Mouse (Mus musculus) G1E (cell line): ENCODE measurements around the gene Nck2. TPM values are rescaled to one million over a fixed set of nuclear protein-coding genes. Genes with fewer than 3 reads are reported as not detected.

ENCODE experiments used
- ATAC-seq: 2 replicates; pipeline ENCODE4 v1.8.0; 2016; ENCODE audit warnings: mild to moderate bottlenecking; ENCODE audit not compliant: insufficient number of reproducible peaks, poor library complexity, low FRiP score, severe bottlenecking; ENCODE audit errors: extremely low read depth
- DNase-seq: peaks from one replicate; pipeline ENCODE4 v3.0.0; 2012; ENCODE audit warnings: low spot score
- H3K27me3 ChIP-seq: 2 replicates; pipeline ENCODE4 v1.6.1; 2012; ENCODE audit warnings: mild to moderate bottlenecking, low read length, inconsistent platforms; ENCODE audit not compliant: insufficient read depth
- H3K36me3 ChIP-seq: replicated peaks from 2 replicates; pipeline ENCODE3; 2012; ENCODE audit warnings: mild to moderate bottlenecking, inconsistent platforms
- H3K4me1 ChIP-seq: 2 replicates; pipeline ENCODE4 v1.6.1; 2012; ENCODE audit warnings: low read depth, low read length, inconsistent platforms, mixed read lengths; ENCODE audit not compliant: insufficient read depth
- H3K4me3 ChIP-seq: 2 replicates; pipeline ENCODE4 v1.5.1; 2012; ENCODE audit warnings: low read depth, mild to moderate bottlenecking, inconsistent platforms, low read length, moderate library complexity, mixed read lengths
- H3K9me3 ChIP-seq: replicated peaks from 2 replicates; pipeline ENCODE4 v1.6.1; 2012; ENCODE audit warnings: inconsistent platforms
- CTCF ChIP-seq: IDR thresholded peaks from 2 replicates; pipeline ENCODE4 v1.5.1; 2012; ENCODE audit warnings: low read depth, low read length, inconsistent platforms, mixed read lengths
- GATA1 ChIP-seq: IDR thresholded peaks from 2 replicates; pipeline ENCODE4 v1.6.1; 2012; ENCODE audit warnings: borderline replicate concordance, low read length, inconsistent platforms, mixed read lengths
- GATA2 ChIP-seq: IDR thresholded peaks from 2 replicates; pipeline ENCODE4 v1.6.1; 2012; ENCODE audit warnings: low read depth, low read length, inconsistent platforms, borderline replicate concordance
- POLR2AphosphoS5 ChIP-seq: IDR thresholded peaks from 2 replicates; pipeline ENCODE4 v1.6.1; 2012; ENCODE audit warnings: low read depth, low read length, inconsistent platforms; ENCODE audit not compliant: insufficient replicate concordance
- TAL1 ChIP-seq: conservative IDR thresholded peaks from 2 replicates; pipeline ENCODE4 v1.6.1; 2012; ENCODE audit warnings: low read depth, low read length, inconsistent platforms, mixed read lengths
- polyA plus RNA-seq: library from polyadenylated mRNA; stranded (reverse); fragments of >175 nt; gene quantifications from 2 replicates; pipeline ENCODE4 v1.2.3, GENCODE M21; 2012
- total RNA-seq, 2 experiments: library from RNA; stranded (forward) in 1 of 2; stranded (reverse) in 1 of 2; fragments of 200-1000 nt in 1 of 2; fragments of >200 nt in 1 of 2; fragmentation: Nextera tagmentation in 1 of 2; gene quantifications; 2 replicates each; pipeline ENCODE4 v1.2.3; 2014 to 2017

Gene Nck2
- total and polyA plus RNA-seq, 3 experiments, result 45.3 to 101 (median 54.4) TPM

DNA sequence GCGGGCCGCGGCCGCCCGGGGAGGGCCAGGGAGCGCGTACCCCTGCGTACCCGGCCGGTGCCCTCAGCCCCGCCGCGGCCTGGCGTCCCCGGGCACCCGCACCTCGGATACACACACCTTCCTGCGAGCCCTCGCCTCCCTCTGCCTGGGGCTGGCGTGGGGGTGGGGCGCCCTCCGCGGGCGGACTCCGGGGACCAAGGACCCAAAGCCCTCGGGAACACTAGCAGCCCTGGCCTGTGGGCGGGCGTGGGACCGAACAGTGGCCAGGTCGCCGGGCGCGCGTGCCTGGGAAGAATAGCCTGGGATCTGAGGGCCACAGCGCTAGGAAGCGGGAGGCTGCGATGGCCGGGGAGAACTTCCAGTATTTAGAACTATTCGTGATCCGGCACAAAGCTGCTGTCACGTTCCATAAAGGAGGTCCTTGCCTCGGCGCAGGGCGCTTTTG, 1.7 kb downstream of the Nck2 start:
- peaks cover 63% of the 10 kb centered on the region for H3K4me1 ChIP-seq
- TF ChIP-seq GATA1 (no peak), POLR2AphosphoS5 (no peak), CTCF (no peak), TAL1 (no peak), GATA2 (no peak)
- no peaks in the 10 kb centered on the region for H3K27me3 ChIP-seq
- DNase-seq (peak; percentile 69), ATAC-seq (no peak)
- no peaks in the 10 kb centered on the region for H3K9me3 ChIP-seq
- peak overlapping the region; percentile 93 for H3K4me3 ChIP-seq
- H3K36me3 ChIP-seq, result peaks cover 27% of the 10 kb centered on the region

DNA sequence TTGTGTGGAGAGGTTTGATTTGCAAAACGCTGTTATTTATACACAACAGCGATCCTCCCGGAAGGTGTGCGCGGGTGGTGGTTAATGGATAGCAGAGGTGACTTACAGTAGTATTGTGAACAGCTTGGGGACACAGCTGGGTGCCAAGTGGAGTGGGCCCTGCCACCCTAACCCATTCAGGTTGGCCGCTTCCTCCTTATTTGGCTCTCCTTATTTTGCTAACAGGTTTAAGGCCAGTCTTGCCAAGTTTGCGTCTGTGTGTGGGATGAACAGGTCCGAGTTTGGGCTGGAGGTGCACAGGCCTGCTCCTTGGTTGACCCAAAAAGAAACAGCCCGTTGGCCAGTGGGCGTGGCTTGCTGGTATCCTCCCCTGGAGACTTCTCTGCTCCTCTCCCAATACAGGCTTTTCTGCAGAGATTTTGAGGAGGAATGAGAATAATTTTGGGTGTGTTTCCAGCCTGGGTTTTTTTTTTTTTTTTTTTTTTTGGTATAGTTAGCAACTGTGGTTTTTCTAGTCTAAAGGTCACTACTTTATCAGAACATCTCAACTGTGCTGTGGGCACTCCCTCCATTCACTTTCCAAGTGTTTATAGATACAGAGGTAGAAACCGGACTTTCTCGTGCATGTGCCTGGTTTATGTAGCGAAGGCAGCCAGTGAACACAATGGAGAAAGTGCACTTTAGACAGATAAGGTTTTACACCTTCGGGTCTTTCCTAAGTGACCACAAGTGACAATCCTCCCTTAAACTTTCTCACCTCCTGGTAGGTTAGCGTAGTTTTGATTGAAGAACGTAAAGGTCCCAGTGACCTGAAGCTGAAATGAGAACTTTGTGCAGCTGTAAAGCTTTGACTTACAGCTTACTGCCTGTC, 2.6 kb downstream of the Nck2 start:
- Histone ChIP-seq H3K9me3 (no peaks in the 10 kb centered on the region), H3K27me3 (no peaks in the 10 kb centered on the region), H3K36me3 (peaks cover 33% of the 10 kb centered on the region), H3K4me1 (peaks cover 70% of the 10 kb centered on the region), H3K4me3 (peak overlapping the region; percentile 93)
- TF ChIP-seq TAL1, result no peak
- TF ChIP-seq GATA2, result no peak
- TF ChIP-seq GATA1, result no peak
- no peak for TF ChIP-seq CTCF
- TF ChIP-seq POLR2AphosphoS5, result no peak
- 0 out of 2 replicates have a peak, but pooled peaks have one; percentile 24 for ATAC-seq
- DNase-seq, result peak; percentile 69

DNA sequence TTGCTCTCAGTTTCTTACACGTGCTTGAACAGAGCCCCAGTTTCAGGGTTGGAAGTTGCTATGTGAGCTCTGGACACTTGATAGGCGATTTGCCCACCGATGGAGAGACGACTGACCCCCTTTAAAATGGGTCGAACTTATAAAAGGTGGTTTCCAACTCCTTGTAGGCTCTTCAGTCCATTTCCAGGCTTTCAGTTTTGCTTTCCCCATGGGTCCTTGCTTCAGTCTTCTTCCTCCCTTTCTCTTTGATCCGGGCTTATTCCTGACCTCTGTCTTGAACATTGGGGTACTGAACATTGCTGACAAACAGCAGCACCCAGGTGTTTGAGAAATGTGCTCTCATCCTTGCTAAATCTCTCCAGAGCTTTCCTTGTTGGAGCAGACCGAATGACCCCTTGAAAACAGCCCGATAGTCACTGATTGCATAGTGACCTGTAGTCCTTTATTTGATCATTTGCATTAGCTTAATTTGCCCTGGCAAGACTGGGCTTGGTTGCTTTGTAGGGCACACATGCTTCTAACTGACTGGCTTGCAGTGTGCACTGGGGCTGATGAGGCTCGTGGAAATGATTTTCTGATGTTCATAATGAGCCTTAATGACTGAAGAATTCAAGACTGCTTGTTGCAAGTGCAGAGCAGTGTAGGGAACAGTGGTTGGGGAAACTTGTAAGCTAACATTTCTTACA, 3.4 kb downstream of the Nck2 start:
- ATAC-seq (no peak), DNase-seq (no peak)
- Histone ChIP-seq H3K9me3 (no peaks in the 10 kb centered on the region), H3K4me3 (peak overlapping the region; percentile 93; the same call in 1 of the 2 replicates), H3K27me3 (no peaks in the 10 kb centered on the region), H3K36me3 (peaks cover 39% of the 10 kb centered on the region), H3K4me1 (peaks cover 77% of the 10 kb centered on the region)
- no peak for TF ChIP-seq POLR2AphosphoS5
- TF ChIP-seq GATA1, result no peak
- no peak for TF ChIP-seq CTCF
- no peak for TF ChIP-seq GATA2
- no peak for TF ChIP-seq TAL1

DNA sequence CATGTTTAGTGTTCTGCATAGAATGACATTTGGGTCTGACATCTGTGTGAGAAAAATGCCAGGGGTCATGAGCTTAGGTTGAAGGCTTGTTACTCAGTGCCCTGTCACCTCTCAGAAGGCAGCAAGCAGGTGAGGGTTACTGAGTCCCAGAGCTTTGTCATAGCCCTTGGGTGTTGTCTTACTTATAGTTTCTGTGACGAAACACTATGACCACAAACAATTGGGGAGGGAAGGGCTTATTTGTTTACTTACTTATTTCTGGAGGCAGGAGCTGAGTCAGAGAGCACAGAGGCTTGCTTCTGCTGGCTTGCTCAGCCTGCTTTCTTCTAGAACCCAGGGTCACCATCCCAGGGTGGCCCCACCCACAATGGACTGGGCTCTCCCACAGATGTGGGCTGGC, 6.4 kb downstream of the Nck2 start:
- Histone ChIP-seq H3K4me3 (peak overlapping the region; percentile 24; the same call in 1 of the 2 replicates), H3K36me3 (peaks cover 58% of the 10 kb centered on the region), H3K4me1 (peaks cover 86% of the 10 kb centered on the region), H3K9me3 (no peaks in the 10 kb centered on the region), H3K27me3 (no peaks in the 10 kb centered on the region)
- no peak for ATAC-seq
- TF ChIP-seq CTCF, result no peak
- TF ChIP-seq GATA2, result no peak
- DNase-seq, result no peak

DNA sequence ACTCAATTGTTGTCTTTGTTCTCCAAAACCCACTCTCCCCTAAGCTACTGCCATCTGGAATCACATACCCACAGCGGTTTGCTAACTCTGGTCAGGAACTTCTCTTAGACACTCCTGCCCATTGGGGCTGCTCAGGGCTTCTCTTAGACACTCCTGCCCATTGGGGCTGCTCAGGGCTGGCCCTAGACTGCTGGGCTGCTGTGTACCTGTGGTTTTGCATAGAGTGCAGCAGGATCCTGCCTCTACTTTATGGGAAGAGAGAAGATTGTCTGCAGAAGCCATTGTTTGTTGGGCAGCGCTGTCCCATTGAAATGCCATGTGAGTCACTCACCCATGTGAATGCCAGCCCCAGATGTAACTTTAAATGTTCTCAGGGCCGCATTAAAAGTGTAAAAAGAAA, 9.3 kb downstream of the Nck2 start:
- Histone ChIP-seq H3K27me3 (no peaks in the 10 kb centered on the region), H3K4me3 (no peak overlapping the region), H3K4me1 (peaks cover 86% of the 10 kb centered on the region), H3K36me3 (peaks cover 50% of the 10 kb centered on the region), H3K9me3 (no peaks in the 10 kb centered on the region)
- TF ChIP-seq CTCF (no peak), POLR2AphosphoS5 (no peak), TAL1 (no peak), GATA1 (no peak), GATA2 (no peak)
- DNase-seq (no peak), ATAC-seq (no peak)

DNA sequence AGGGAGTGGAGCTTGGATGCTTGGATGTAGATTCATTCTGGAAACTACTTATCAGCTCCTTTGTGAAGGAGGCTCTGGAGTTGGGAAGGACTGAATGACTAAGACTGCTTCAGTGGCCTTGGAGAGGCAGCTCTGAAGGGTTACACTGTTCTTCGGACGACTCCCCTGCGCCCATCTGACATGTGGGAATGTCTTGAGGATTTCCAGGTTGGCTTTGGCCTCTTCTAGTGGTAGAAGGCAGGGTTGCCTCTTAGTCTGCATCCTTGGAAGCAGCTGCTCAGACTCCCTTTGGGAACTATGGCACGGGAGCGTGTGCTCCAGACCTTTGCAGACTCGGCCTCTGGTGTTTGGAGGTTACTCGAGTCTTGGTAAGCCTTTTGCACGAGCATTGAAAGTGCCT, 10.4 kb downstream of the Nck2 start:
- ATAC-seq (no peak), DNase-seq (no peak)
- no peaks in the 10 kb centered on the region for H3K27me3 ChIP-seq
- H3K4me1 ChIP-seq, result peaks cover 86% of the 10 kb centered on the region
- peaks cover 43% of the 10 kb centered on the region for H3K36me3 ChIP-seq
- no peaks in the 10 kb centered on the region for H3K9me3 ChIP-seq
- no peak for TF ChIP-seq CTCF
- no peak for TF ChIP-seq GATA2
- TF ChIP-seq POLR2AphosphoS5, result no peak
- no peak for TF ChIP-seq TAL1
- TF ChIP-seq GATA1, result no peak
- no peak overlapping the region; the same call in 1 of the 2 replicates for H3K4me3 ChIP-seq
